Mouse (Mus musculus) lung, embryonic 15.5 days (tissue): ENCODE results near the gene Fscn3. TPM values are rescaled to one million over a fixed set of nuclear protein-coding genes. Genes with fewer than 3 reads are reported as not detected.

Experiments
- ATAC-seq: fragments of 200-750 bp; cut with Nextera tagmentation; 2 replicates; pipeline ENCODE4 v1.8.0; 2017; ENCODE audit warnings: moderate number of reproducible peaks, borderline replicate concordance; ENCODE audit not compliant: low FRiP score, low TSS enrichment; ENCODE audit errors: extremely low read depth
- H3K27ac ChIP-seq: fragments of 300-500 bp; sonication (generic); 2 replicates; pipeline ENCODE4 v1.5.1; 2015; ENCODE audit warnings: moderate library complexity, mild to moderate bottlenecking, inconsistent platforms
- H3K27me3 ChIP-seq: fragments of 300-500 bp; sonication (generic); 2 replicates; pipeline ENCODE4 v1.6.1; 2015; ENCODE audit warnings: inconsistent platforms
- H3K36me3 ChIP-seq: fragments of 300-500 bp; sonication (generic); 2 replicates; pipeline ENCODE4 v1.6.1; 2015; ENCODE audit warnings: inconsistent platforms
- H3K4me1 ChIP-seq: fragments of 300-500 bp; sonication (generic); 2 replicates; pipeline ENCODE4 v1.6.1; 2015; ENCODE audit warnings: inconsistent platforms
- H3K4me2 ChIP-seq: fragments of 300-500 bp; sonication (generic); 2 replicates; pipeline ENCODE4 v1.6.1; 2015; ENCODE audit warnings: inconsistent platforms, mild to moderate bottlenecking, moderate library complexity
- H3K4me3 ChIP-seq: fragments of 300-500 bp; sonication (generic); 2 replicates; pipeline ENCODE4 v1.5.1; 2015; ENCODE audit warnings: mild to moderate bottlenecking, inconsistent platforms
- H3K9ac ChIP-seq: fragments of 300-500 bp; sonication (generic); 2 replicates; pipeline ENCODE4 v1.6.1; 2015; ENCODE audit warnings: inconsistent platforms
- H3K9me3 ChIP-seq: fragments of 300-500 bp; sonication (generic); 2 replicates; pipeline ENCODE4 v1.6.1; 2016; ENCODE audit warnings: inconsistent platforms
- WGBS: fragments of 180-500 bp; shearing (Covaris S2); methylation state at CpG from one replicate; pipeline ENCODE4 v1.1.7; 2015; 5-methylcytosine and 5-hydroxymethylcytosine counted together
- polyA plus RNA-seq: library from polyadenylated mRNA; unstranded; fragments of >200 nt; fragmentation: Nextera tagmentation; extraction: Ambion mirVana; gene quantifications from 2 replicates; pipeline ENCODE4 v1.2.1, GENCODE M21; 2015

Gene Fscn3
- polyA plus RNA-seq, 1 experiment from 2014 or later, result not detected

- no peak for ATAC-seq
- 83% methylated on average over 9 of the region's 9 CpGs for WGBS
- Histone ChIP-seq H3K4me3 (no peak overlapping the region), H3K9me3 (no peaks in the 10 kb centered on the region), H3K4me1 (no peaks in the 10 kb centered on the region), H3K27ac (no peak overlapping the region), H3K27me3 (no peaks in the 10 kb centered on the region), H3K4me2 (no peak overlapping the region), H3K9ac (no peak overlapping the region), H3K36me3 (no peaks in the 10 kb centered on the region)
These were observed 43.9 kb downstream of the Fscn3 start for GRCm38 (mm10) chr6:28471284-28472035.

DNA sequence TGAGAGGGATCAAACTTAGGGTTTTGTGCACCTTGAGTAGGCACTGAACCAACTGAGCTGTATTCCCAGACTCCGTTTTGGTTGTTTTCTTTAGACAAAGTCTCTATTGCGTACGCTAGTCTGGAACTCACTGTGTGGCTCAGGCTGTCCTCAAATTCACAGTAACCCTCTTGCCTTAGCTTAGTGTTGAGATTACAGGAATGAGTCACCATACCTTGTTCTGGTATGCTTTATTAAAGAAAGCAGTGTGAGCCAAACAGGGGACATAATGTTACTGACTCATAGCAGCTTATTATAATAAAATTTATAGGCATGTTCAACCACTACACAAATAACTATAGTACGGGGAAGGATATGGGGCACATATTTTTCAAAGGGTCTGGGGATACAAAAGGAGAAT is 46.6 kb downstream of the Fscn3 start:
- H3K27me3 ChIP-seq, result no peaks in the 10 kb centered on the region
- no peak for ATAC-seq
- no peak overlapping the region for H3K27ac ChIP-seq
- H3K4me2 ChIP-seq, result no peak overlapping the region
- H3K9ac ChIP-seq, result no peak overlapping the region
- 84% methylated on average over 4 of the region's 4 CpGs for WGBS
- H3K9me3 ChIP-seq, result no peaks in the 10 kb centered on the region
- H3K4me3 ChIP-seq, result no peak overlapping the region
- H3K36me3 ChIP-seq, result no peaks in the 10 kb centered on the region
- H3K4me1 ChIP-seq, result peaks cover 5% of the 10 kb centered on the region; the same call in 1 of the 2 replicates

GRCm38 (mm10) chr6:28474839-28475238 is 47.2 kb downstream of the Fscn3 start, which contains the start of gene Snd1:
Snd1 (plus strand) TSS chr6:28475139.
- Histone ChIP-seq H3K4me2 (no peak within 1 kb of the TSS), H3K4me1 (peaks cover 5% of the 10 kb centered on the region; the same call in 1 of the 2 replicates), H3K9me3 (no peaks in the 10 kb centered on the region), H3K9ac (no peak within 1 kb of the TSS), H3K4me3 (no peak within 1 kb of the TSS), H3K27me3 (no peaks in the 10 kb centered on the region), H3K36me3 (no peaks in the 10 kb centered on the region), H3K27ac (no peak within 1 kb of the TSS)
- 81% methylated on average over 5 of the region's 5 CpGs for WGBS
- ATAC-seq, result no peak

GRCm38 (mm10) chr6:28479865-28480751 is 52.5 kb downstream of the Fscn3 start:
- Histone ChIP-seq H3K27ac (peak overlapping the region; percentile 83), H3K9me3 (no peaks in the 10 kb centered on the region), H3K36me3 (peaks cover under 1% of the 10 kb centered on the region; the same call in 1 of the 2 replicates), H3K4me3 (peak overlapping the region; percentile 90), H3K9ac (peak overlapping the region; percentile 92), H3K4me1 (peaks cover 30% of the 10 kb centered on the region), H3K4me2 (peak overlapping the region; percentile 63), H3K27me3 (no peaks in the 10 kb centered on the region)
- peak; percentile 99 for ATAC-seq
- WGBS, result under 1% methylated on average over 68 of the region's 68 CpGs

- H3K36me3 ChIP-seq, result peaks cover 6% of the 10 kb centered on the region; the same call in 1 of the 2 replicates
- H3K27me3 ChIP-seq, result no peaks in the 10 kb centered on the region
- peak overlapping the region; percentile 90 for H3K4me3 ChIP-seq
- no peaks in the 10 kb centered on the region for H3K9me3 ChIP-seq
- peak overlapping the region; percentile 83 for H3K27ac ChIP-seq
- no peak for ATAC-seq
- peaks cover 30% of the 10 kb centered on the region for H3K4me1 ChIP-seq
- WGBS, result 4% methylated on average over 21 of the region's 21 CpGs
- H3K9ac ChIP-seq, result peak overlapping the region; percentile 92
- H3K4me2 ChIP-seq, result peak overlapping the region; percentile 63
These were observed 53.3 kb downstream of the Fscn3 start for GRCm38 (mm10) chr6:28480752-28481492.

DNA sequence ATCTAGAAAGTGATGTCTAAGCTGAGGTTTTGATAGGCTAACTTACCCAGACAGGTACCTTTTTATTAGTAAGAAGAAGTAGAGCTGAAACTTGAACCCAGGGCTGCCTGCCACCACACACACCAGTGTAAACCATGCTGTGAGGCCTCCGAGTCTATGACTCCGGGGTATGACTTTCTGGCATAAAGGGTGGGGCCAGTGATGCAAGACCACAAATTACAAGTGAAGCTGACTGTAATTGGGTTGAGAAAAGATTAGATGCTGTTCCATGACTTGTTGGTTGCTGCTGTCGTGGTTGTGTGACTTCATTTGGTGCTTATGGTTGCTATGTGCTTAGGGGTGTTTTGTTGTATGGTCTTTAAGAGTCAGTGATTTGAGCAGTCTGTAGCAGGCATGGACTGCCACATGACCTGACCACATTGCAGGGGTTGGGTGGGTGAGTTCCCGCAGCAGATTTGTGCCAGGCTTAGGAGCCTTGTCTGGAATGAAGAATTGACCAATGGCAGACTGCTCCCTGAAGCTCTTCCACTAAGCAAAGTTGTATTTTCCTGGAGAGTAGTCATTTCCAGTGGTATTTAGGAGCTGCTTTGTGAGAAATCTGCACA is 55.2 kb downstream of the Fscn3 start:
- Histone ChIP-seq H3K27ac (no peak overlapping the region), H3K4me1 (peaks cover 30% of the 10 kb centered on the region), H3K36me3 (peaks cover 6% of the 10 kb centered on the region), H3K9ac (no peak overlapping the region), H3K27me3 (no peaks in the 10 kb centered on the region), H3K9me3 (no peaks in the 10 kb centered on the region), H3K4me3 (no peak overlapping the region), H3K4me2 (peak overlapping the region; percentile 63; the same call in 1 of the 2 replicates)
- WGBS, result 67% methylated on average over 4 of the region's 4 CpGs
- ATAC-seq, result no peak

DNA sequence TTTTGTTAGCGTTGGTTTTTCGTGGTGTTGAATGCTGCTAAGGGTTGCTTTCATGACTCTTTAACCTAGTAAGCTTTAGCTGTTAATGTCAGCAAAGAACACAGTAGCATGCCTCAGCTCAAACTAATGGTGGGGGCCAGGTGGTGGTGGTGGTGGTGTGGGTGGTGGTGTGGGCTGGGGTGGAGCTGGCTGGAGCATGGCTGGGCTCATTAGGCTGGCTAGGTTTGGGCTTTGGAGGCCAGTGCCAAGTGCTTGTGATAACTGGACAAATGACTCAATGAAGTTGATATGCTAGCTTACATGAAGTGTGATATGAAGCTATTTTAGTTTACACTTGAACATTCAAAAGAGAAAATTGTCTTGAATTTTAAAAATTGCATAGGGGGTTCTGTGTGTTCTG is 58.4 kb downstream of the Fscn3 start:
- no peak overlapping the region for H3K4me2 ChIP-seq
- no peak overlapping the region for H3K9ac ChIP-seq
- no peaks in the 10 kb centered on the region for H3K27me3 ChIP-seq
- no peak overlapping the region for H3K4me3 ChIP-seq
- WGBS, result 91% methylated on average over 2 of the region's 2 CpGs
- no peak overlapping the region for H3K27ac ChIP-seq
- no peaks in the 10 kb centered on the region for H3K9me3 ChIP-seq
- peaks cover 28% of the 10 kb centered on the region for H3K4me1 ChIP-seq
- ATAC-seq, result no peak
- peaks cover 15% of the 10 kb centered on the region for H3K36me3 ChIP-seq

DNA sequence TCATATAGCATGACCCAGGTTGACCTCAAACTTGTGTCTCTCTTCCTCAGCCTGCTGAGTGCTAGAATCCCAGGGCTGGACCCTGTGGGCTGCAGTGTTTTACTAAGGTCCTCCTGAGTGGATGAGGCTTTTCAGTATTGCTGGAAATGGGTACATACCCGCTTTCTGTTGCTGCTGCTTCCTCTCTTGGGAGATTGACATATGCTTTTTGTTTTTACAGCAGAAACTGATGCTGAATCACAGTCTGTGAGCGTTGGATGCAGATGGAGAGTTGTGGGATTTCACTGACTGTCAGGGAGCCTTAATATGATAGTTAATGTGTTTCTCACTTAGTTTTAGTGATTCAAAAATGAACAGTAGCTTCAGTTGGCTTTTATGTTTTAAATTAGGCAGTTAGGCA is 58.9 kb downstream of the Fscn3 start:
- no peaks in the 10 kb centered on the region for H3K27me3 ChIP-seq
- peaks cover 25% of the 10 kb centered on the region for H3K4me1 ChIP-seq
- H3K4me2 ChIP-seq, result no peak overlapping the region
- no peaks in the 10 kb centered on the region for H3K9me3 ChIP-seq
- H3K4me3 ChIP-seq, result no peak overlapping the region
- H3K9ac ChIP-seq, result no peak overlapping the region
- ATAC-seq, result no peak
- H3K27ac ChIP-seq, result no peak overlapping the region
- H3K36me3 ChIP-seq, result peaks cover 18% of the 10 kb centered on the region
- 80% methylated on average over 2 of the region's 2 CpGs for WGBS

GRCm38 (mm10) chr6:28486905-28487304 is 59.3 kb downstream of the Fscn3 start:
- 86% methylated on average over 7 of the region's 7 CpGs for WGBS
- Histone ChIP-seq H3K27ac (no peak overlapping the region), H3K4me1 (peaks cover 20% of the 10 kb centered on the region), H3K9me3 (no peaks in the 10 kb centered on the region), H3K4me3 (no peak overlapping the region), H3K9ac (no peak overlapping the region), H3K27me3 (no peaks in the 10 kb centered on the region), H3K4me2 (no peak overlapping the region), H3K36me3 (peaks cover 18% of the 10 kb centered on the region)
- ATAC-seq, result no peak
